Comparison of ENCODE assay signal across 20 mouse cellular contexts in the genomic region with DNA sequence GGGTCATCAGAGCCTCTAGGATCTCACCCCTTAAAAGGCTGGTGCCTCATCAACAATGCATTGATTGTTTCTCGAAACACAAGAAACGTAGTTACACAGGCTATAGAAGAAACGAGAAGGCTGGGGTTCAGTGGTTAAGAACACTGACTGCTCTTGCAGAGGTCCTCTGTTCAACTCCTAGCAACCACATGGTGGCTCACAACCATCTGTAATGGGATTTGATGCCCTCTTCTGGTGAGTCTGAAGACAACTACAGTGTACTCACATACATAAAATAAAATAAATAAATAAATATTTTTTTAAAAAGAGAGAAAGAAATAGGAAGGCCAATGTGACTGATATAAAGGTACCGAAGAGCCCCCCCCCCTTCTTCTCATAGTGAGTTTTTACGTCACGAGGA.
DNase-seq lines count a peak whose midpoint lies in the region; ATAC-seq and TF ChIP-seq lines count a peak whose summit lies in the region.
"Had no signal": no experiment of that assay in that cellular context is flagged by ENCODE, and none has a peak within 500 bp of the region (broad histone marks: within the 10 kb centered on the region; RNA-seq: fewer than 3 reads in every experiment).

No protein-coding gene starts in this region.

- TF ChIP-seq CTCF in heart, adult 2 months (IDR thresholded peaks at IDR 0.05) = peak; percentile 46
- peak; percentile 62 for TF ChIP-seq CTCF in kidney, postnatal 0 days (IDR thresholded peaks at IDR 0.05; ENCODE audit: low read depth)
- peak; percentile 66 for TF ChIP-seq CTCF in midbrain, postnatal 0 days (IDR thresholded peaks at IDR 0.05)

- DNase-seq in heart, adult 2 months = no peak
- DNase-seq in heart, adult 9 months (ENCODE audit: low spot score in 2 of 2) = no peak
- DNase-seq in kidney, postnatal 0 days (ENCODE audit: low spot score) = no peak
- no peak for DNase-seq in kidney, postnatal 25 days
- DNase-seq in midbrain, postnatal 0 days (ENCODE audit: low spot score) = no peak
- DNase-seq in midbrain, embryonic 10.5 days (ENCODE audit: low spot score) = no peak
- DNase-seq in adrenal gland, postnatal 14 days = no peak
- DNase-seq: adrenal gland, postnatal 10 days; cerebellum, adult 9-10 months; heart, postnatal 14 days; lung, adult 18-20 months; retina, postnatal 1 day; right cerebral cortex, postnatal 25 days; spleen, adult 18-20 months had no signal

- intact Hi-C loops in heart, adult 2 months (cut with DNase I) = no loop called here

- H3K27me3 ChIP-seq in heart, adult 2 months (ENCODE audit: control insufficient read depth, insufficient read depth, low read length) = no peaks in the 10 kb centered on the region
- no peaks in the 10 kb centered on the region for H3K27me3 ChIP-seq in kidney, postnatal 0 days (ENCODE audit: insufficient read depth, low read length)
- no peaks in the 10 kb centered on the region for H3K27me3 ChIP-seq in midbrain, postnatal 0 days (ENCODE audit: insufficient read depth, low read length)
- no peaks in the 10 kb centered on the region for H3K27me3 ChIP-seq in midbrain, embryonic 10.5 days (ENCODE audit: low read depth, poor library complexity, severe bottlenecking)
- H3K27me3 ChIP-seq: heart, embryonic 12.5 days; hindbrain, embryonic 12.5 days; midbrain, embryonic 15.5 days; neural tube, embryonic 13.5 days had no signal

- H3K79me2 ChIP-seq in heart, adult 2 months (replicated peaks; ENCODE audit: control insufficient read depth, insufficient read depth, low read length) = no peaks in the 10 kb centered on the region; the same call in 1 of the 2 replicates

- ATAC-seq in kidney, postnatal 0 days (replicated peaks; ENCODE audit: low FRiP score, low read depth) = no peak
- ATAC-seq in midbrain, postnatal 0 days (ENCODE audit: low FRiP score) = no peak
- ATAC-seq: forebrain, embryonic 16.5 days; midbrain, embryonic 15.5 days had no signal

- H3K27ac ChIP-seq in heart, adult 2 months = no peak overlapping the region
- H3K27ac ChIP-seq in kidney, postnatal 0 days = no peak overlapping the region
- H3K27ac ChIP-seq in midbrain, postnatal 0 days (ENCODE audit: low read depth, low read length) = no peak overlapping the region
- H3K27ac ChIP-seq in midbrain, embryonic 10.5 days (replicated peaks) = no peak overlapping the region
- H3K27ac ChIP-seq: hindbrain, embryonic 12.5 days; midbrain, embryonic 15.5 days; neural tube, embryonic 13.5 days had no signal

- no peaks in the 10 kb centered on the region for H3K36me3 ChIP-seq in heart, adult 2 months (ENCODE audit: control insufficient read depth, insufficient read depth, low read length)
- 0 out of 2 replicates have a peak, but pooled peaks cover 4% of the 10 kb centered on the region for H3K36me3 ChIP-seq in kidney, postnatal 0 days (ENCODE audit: insufficient read depth, low read length)
- H3K36me3 ChIP-seq in midbrain, postnatal 0 days (ENCODE audit: insufficient read depth, low read length) = no peaks in the 10 kb centered on the region
- no peaks in the 10 kb centered on the region for H3K36me3 ChIP-seq in midbrain, embryonic 10.5 days
- H3K36me3 ChIP-seq: hindbrain, embryonic 12.5 days; midbrain, embryonic 15.5 days; neural tube, embryonic 13.5 days had no signal

- H3K4me3 ChIP-seq in heart, adult 2 months = no peak overlapping the region
- no peak overlapping the region for H3K4me3 ChIP-seq in kidney, postnatal 0 days (replicated peaks; ENCODE audit: low read depth, low read length)
- no peak overlapping the region for H3K4me3 ChIP-seq in midbrain, postnatal 0 days (ENCODE audit: low read depth, low read length)
- no peak overlapping the region for H3K4me3 ChIP-seq in midbrain, embryonic 10.5 days
- H3K4me3 ChIP-seq: heart, embryonic 12.5 days; hindbrain, embryonic 12.5 days; midbrain, embryonic 15.5 days; myocyte; neural tube, embryonic 13.5 days had no signal

- no peak for TF ChIP-seq EP300 in heart, adult 2 months (IDR thresholded peaks at IDR 0.05; ENCODE audit: insufficient read depth, low read depth, low read length)

- WGBS in heart, adult 2 months = 95% methylated on average over 6 of the region's 6 CpGs
- 91% methylated on average over 6 of the region's 6 CpGs for WGBS in kidney, postnatal 0 days
- 79% methylated on average over 6 of the region's 6 CpGs for WGBS in midbrain, postnatal 0 days
- 78% methylated on average over 6 of the region's 6 CpGs for WGBS in midbrain, embryonic 10.5 days

- TF ChIP-seq POLR2A in heart, adult 2 months (IDR thresholded peaks at IDR 0.05; ENCODE audit: insufficient read depth, low read depth, low read length) = no peak

- H3K9ac ChIP-seq in heart, adult 2 months (ENCODE audit: low read depth, low read length) = no peak overlapping the region
- no peak overlapping the region for H3K9ac ChIP-seq in kidney, postnatal 0 days (ENCODE audit: low read depth, low read length)
- no peak overlapping the region for H3K9ac ChIP-seq in midbrain, postnatal 0 days (replicated peaks; ENCODE audit: low read length, poor library complexity, severe bottlenecking)
- H3K9ac ChIP-seq: heart, embryonic 12.5 days; hindbrain, embryonic 12.5 days; midbrain, embryonic 15.5 days; neural tube, embryonic 13.5 days had no signal

- H3K9me3 ChIP-seq in kidney, postnatal 0 days (replicated peaks; ENCODE audit: low read length) = no peaks in the 10 kb centered on the region
- no peaks in the 10 kb centered on the region for H3K9me3 ChIP-seq in midbrain, postnatal 0 days (ENCODE audit: low read length)
- no peaks in the 10 kb centered on the region for H3K9me3 ChIP-seq in midbrain, embryonic 10.5 days (replicated peaks)
- H3K9me3 ChIP-seq: heart, embryonic 12.5 days; hindbrain, embryonic 12.5 days; midbrain, embryonic 15.5 days; neural tube, embryonic 13.5 days had no signal

- no peaks in the 10 kb centered on the region; the same call in 1 of the 2 replicates for H3K4me1 ChIP-seq in heart, adult 2 months (ENCODE audit: control insufficient read depth, insufficient read depth, low read length)
- no peaks in the 10 kb centered on the region for H3K4me1 ChIP-seq in kidney, postnatal 0 days (replicated peaks; ENCODE audit: insufficient read depth, low read length)
- no peaks in the 10 kb centered on the region for H3K4me1 ChIP-seq in midbrain, postnatal 0 days (ENCODE audit: insufficient read depth, low read length)
- peaks cover 16% of the 10 kb centered on the region for H3K4me1 ChIP-seq in midbrain, embryonic 10.5 days

- no peak overlapping the region for H3K4me2 ChIP-seq in kidney, postnatal 0 days (ENCODE audit: low read length)
- no peak overlapping the region for H3K4me2 ChIP-seq in midbrain, postnatal 0 days (ENCODE audit: low read depth, low read length, poor library complexity, severe bottlenecking)
- H3K4me2 ChIP-seq: heart, embryonic 12.5 days; hindbrain, embryonic 12.5 days; midbrain, embryonic 15.5 days; neural tube, embryonic 13.5 days had no signal
